Mouse (Mus musculus) spleen, adult 18-20 months (tissue): ENCODE measurements around the gene Cela3a.
A peak's percentile ranks its signal among the peaks of the same experiment; 100 is the strongest.
"Not testable (repeated sequence)": the region's sequence is repeated elsewhere in the genome, so short reads cannot be mapped to it uniquely, and the experiment has no call there.

Source experiments
- DNase-seq, 2 experiments: peaks; one replicate each; pipeline ENCODE4 v3.0.0; 2022; ENCODE audit warnings: mixed read lengths in 2 of 2

The Cela3a gene

DNA sequence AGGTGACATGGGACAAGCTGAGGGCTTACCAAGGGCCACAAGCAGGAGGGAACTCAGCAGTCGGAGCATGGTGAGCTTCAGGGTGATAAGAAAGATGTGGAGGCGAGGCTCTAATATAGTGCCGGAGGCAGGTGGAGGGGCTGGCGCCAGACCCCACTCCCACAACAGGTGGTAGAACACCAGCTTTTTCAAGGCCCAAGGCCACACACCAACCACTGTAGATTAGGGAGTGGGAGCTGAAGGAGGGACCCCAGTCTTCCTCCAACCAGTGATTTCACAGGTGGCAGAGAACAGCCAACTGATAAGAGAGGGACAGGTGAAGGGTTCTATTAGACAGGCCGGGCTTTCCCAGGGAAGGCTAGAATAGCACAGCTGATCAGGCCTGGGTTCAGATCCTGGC is at the start of gene Cela3a:
TSS of gene Cela3a (minus strand) at position 101 of the 400 bp plus-strand sequence.
- DNase-seq = no peak

DNA sequence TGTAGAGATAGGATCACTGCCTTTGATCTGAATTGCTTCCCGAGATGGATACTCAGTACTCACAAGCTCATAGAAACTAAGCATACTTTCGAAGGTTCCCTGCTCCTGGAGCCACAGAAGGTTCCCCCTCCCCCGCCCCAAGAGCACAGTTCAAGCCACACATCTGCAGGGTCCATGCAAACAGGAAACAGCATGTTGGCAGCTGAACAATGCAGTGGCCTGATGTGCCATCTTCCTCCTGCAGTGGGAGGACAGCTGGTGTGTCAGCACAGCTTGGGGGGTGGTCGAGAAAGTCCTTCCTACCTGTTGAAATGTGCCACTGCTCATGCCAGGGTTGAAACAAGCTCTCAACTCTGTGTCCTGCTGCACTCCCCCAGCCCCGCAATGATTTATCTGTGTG is 49.3 kb upstream of the Cela3a start:
- no peak for DNase-seq

GRCm38 (mm10) chr4:137458310-137458709 is 48.7 kb upstream of the Cela3a start:
- no peak for DNase-seq

DNA sequence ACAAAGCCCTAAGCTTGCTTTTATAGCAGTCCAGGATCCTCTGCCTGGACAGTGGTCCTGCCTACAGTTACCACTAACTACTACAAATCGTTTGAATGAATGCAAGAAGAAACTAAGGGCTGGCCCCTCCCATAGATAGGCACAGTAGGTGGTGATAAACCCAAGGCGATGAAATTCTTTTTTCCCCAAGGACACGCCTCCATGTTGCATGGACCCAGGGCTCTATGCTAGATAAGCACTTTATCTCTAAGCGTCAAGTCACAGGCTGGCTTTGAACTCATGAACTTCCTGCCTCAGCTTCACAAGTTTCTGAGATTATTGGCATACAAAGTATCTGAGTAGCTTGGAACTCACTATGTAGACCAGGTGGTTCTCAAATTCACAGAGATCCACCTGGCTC is 47.7 kb upstream of the Cela3a start:
- no peak for DNase-seq

DNA sequence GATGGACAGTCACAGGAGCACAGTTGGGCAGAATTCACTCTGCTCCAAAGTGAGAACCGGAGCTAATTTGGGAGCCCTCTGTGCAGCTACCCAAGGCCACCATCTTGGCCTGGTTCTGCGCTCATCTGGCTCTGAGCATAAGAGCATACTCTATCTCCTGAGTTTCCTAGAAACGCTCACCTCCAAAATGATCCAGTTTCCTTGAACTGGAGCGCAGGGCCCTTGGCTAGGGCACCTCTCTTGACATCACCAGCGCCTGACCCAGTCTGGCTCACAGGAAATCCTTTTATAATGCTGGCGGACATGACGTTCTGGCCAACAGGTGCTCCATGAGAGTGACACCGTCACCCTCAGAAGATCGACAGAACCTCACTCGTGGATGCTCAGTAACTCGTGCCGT is 47.0 kb upstream of the Cela3a start:
- DNase-seq = no peak

DNA sequence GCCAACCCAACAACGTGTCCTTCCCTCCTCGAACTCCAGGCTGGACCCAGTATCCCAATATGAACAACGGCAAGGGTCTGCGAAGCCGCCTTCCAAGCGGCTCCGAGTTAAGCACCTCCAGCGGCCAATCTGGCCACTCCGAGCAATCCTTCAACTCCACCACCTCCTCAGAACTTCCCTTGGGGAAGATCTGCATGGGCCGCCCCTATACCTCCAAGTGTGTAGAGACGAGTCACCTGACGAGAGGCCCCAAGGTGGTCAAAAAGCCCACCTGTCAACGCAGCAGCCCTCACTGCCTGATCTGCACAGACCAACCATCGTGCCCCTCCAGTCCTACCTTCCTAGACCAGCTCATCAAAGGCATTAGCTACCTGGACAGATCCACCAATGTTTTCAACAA is 45.0 kb upstream of the Cela3a start:
- DNase-seq = no peak

DNA sequence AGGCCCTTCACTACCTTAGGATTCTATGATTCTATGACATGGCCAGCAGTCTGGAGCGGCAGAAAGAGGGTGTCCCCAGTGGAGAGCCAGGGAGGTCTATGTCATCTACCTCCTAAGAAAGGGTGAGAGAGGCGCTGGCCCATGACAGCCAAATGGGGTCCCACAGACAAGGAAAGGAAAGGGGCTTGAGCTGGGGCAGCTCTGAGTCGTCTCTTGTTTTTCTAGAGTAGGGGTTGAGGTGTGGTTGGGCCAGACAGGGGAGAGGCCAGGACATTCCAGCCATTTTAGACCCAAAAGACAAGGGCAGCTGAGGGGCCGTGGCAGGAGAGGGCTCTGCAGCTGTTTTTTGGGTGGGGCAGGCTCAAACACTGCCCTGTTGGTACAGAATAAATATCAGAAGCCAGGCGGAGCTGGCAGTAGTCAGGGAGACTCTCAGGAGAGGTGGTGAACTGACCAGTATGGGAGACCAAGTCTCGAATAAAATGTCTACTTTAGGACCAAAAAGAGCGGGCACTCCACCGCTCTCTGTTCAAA is 43.7 kb upstream of the Cela3a start, which contains the start of gene 1700013G24Rik:
TSS of gene 1700013G24Rik (plus strand) at position 51 of the 534 bp plus-strand sequence.
- DNase-seq = no peak

- DNase-seq = no peak
Observed at GRCm38 (mm10) chr4:137452190-137452589, 42.6 kb upstream of the Cela3a start.

GRCm38 (mm10) chr4:137449715-137450114 is 40.1 kb upstream of the Cela3a start:
- DNase-seq = no peak

DNA sequence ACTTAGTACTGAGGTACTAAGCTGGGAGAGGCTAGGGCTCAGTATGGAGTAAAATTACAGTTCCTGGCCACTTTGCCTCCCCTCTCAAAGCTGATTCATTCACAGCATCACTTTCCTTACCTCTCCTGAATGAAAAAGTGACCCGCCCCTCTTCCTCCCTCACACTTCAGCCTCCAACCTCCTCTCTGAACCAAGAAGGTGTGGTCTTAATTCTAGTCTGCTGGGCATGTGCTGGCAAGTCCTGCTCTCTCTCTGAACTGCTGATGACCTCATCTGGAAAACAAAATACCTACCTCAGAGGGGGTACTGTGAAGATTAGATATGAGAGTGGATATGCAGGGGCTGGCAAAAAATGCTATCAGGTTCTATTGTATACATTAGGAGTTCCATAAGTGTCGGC is 39.5 kb upstream of the Cela3a start:
- DNase-seq = no peak

- no peak for DNase-seq
Observed at GRCm38 (mm10) chr4:137448641-137449040, 39.0 kb upstream of the Cela3a start.

DNA sequence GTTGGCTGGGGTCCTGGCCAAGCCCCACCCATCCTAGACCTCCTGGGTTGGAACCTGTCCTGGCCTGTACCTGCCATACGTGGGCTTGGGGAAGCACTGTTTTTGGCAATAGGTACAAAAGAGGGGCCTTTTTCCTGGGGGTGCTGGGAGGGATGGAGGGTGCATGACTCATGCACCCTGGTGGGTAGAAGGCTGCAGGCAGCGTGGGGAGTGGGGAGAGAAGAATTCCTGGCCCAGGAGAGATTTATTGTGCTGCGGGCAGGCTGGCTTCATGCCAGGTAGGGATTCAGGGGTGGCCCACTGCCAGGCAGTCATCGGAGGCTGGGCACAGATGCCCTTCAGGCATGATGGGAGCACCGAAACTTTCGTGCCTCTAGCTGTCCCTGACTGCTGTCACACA is 38.6 kb upstream of the Cela3a start:
- DNase-seq = no peak

DNA sequence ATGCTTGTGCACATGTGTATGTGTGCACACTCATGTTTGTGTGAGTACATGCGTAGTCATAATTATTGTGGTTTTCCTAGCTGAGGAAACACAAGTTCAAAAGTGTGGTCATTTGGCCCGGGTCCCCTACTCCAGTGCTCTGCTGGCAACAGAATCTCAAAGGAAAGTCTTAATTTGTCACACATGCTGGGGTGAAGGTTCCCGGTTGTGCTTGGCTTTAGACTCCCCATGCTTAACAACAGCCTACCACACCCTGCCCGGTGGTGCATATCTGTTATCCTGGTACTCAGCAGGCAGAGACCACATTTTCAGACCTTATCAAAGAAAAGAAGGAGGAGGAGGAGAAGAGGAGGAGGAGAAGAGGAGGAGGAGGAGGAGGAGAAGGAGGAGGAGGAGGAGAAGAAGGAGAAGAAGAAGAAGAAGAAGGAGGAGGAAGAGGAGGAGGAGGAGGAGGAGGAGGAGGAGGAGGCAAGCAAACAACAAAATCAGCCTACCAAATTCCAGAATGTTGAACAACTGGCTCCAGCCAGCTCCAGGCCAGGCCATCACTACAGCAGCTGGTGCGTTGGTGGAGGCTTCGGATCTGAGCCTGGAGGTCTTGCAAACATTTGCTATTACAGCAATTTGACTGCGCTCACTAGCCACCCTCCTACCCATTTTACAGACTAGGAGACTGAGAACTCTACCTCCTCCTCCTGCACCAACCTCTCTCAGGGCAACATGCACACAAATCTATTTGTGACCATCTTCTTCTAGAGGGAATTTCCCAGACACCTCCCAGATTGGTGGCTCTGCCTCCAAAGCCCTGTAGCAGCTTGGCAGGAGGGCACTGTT is 38.0 kb upstream of the Cela3a start:
- DNase-seq = no peak

GRCm38 (mm10) chr4:137445881-137446280 is 36.3 kb upstream of the Cela3a start:
- DNase-seq = no peak

GRCm38 (mm10) chr4:137443625-137444024 is 34.0 kb upstream of the Cela3a start:
- peak in 1 of 2 experiments; percentile 63 for DNase-seq

GRCm38 (mm10) chr4:137441332-137441731 is 31.7 kb upstream of the Cela3a start:
- DNase-seq = no peak

DNA sequence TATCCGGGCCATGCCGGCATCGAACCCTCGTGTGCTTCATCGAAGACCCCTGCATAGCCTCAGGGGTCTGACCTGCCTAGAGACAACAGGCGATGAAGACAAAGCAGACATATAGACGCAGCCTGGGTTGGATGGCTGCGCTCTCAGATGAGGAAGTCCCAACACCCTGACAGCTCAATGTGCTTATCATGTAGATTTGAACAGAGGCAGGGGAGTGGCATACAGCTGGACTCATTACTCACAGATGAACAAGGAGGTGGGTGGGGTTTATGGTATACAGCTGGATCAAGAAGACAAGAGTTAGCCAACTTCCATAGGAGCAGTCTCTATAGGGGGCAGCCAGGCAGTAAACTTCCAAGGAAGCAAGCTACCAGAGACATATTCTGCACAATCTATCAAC is 29.3 kb upstream of the Cela3a start:
- DNase-seq = no peak

DNA sequence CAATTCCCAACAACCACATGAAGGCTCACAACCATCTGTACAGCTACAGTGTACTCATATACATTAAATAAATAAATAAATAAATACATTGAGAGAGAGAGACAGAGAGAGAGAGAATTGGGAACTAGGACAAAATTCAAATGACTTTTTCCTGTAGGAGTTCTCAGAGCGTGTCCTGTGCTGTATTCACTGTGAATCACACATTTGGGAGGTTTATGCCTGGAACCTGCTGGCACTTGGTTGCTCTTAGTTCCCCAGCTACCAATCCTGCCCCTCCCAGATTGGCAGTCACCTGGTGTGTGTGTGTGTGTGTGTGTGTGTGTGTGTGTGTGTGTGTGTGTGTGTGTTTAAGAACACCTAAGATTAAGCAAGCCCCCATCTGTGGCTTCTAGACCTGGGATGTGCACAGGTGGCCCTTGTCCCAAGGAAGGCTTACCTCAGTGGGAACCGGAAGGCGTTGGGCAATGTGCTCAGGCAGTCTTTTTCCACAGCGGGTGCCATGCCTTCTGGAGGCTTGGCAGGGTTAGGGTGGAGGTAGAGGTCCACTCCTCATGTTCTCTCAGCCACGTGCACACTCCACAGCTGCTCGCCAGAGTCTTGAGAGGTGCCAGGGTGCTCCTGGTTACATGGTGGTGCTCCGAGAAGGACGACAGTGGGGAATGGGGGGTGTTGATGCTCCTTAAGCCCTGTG is 27.5 kb upstream of the Cela3a start:
- no peak for DNase-seq

- not testable (repeated sequence) for DNase-seq
Observed at GRCm38 (mm10) chr4:137432700-137433550, 23.3 kb upstream of the Cela3a start.

GRCm38 (mm10) chr4:137430502-137430901 is 20.9 kb upstream of the Cela3a start, which contains the start of gene Cela3b:
Cela3b (minus strand) TSS chr4:137430540.
- no peak for DNase-seq

DNA sequence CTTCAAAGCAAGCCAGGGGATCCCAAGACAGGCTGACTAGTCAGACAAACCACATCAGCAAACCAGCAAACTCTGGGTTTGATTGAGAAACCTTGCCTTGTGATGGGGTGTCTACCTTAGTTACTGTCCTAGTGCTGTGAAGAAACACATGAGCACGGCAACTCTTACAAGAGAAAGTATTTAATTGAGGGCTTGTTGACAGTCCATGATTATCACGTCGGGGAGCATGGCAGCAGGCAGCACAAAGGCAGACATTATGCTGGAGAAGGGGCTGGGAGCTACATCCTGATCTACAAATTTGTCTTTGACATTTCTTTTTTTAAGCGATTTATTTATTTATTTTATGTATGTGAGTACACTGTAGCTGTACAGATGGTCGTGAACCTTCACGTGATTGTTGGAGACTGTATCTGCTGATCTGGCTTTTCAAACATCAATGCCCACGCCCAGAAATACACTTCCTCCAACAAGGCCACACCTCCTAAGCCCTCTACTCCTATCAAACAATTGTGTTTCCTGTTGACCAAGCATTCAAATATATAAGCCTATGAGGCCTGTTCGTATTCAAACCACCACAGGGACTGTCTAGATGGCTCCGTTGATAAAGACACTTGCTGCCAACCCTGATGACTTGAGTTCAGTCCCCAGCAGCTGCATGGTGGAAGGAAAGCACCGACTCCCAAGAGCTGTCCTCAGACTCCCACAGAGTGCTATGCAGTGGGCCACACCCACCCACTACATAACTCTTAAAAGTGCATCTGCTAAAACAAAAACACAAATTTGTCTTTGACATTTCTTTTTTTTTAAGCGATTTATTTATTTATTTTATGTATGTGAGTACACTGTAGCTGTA is 8.3 kb upstream of the Cela3a start:
- DNase-seq = no peak

DNA sequence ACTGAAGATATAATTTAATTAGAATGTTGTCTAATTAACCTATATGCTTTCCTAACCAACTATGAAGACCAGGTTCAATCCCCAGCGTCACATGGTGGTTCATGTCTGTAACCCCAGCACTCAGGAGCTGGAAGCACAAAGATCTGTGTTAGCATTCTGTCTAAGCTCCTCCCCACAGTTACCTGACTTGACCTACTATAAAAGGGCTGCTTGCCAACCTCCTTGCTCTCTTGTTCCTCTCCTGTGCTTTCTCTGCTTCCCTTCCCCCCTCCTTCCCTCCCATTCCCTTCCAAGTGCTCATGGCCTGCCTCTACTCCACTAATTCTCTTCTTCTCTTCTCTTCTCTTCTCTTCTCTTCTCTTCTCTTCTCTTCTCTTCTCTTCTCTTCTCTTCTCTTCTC is 5.3 kb upstream of the Cela3a start:
- no peak for DNase-seq
